Mouse (Mus musculus) liver, embryonic 14 days (tissue): ENCODE data around the gene C1ql3. TPM values are rescaled to one million over a fixed set of nuclear protein-coding genes. Genes with fewer than 3 reads are reported as not detected.

Experiments used
- polyA plus RNA-seq: library from polyadenylated mRNA; depleted of rRNA; stranded (reverse); fragments of >200 nt; gene quantifications from 2 replicates; pipeline ENCODE4 v1.2.3, GENCODE M21; 2012; rRNA removed

The C1ql3 gene
- polyA plus RNA-seq: 0.02 and 0.08 TPM in 2 replicates

DNA sequence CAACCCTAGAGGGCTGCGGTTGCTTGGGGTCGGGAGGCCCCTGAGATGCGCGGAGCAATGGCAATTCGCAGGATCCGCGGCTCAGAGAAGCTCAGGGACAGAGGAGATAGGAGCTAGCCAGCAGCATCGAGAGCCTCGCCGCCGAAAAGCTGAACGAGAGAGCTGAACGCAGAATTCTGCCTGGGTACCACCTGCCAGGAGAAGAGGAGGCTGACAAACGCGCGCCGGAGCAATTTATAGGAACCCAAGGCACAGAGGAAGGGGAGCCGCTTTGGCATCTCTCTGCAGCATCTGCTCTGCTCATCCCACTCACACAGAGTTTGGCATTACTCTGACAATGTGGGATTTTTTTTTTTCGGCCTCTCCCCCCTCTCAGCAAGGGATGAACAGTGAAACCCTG, at the start of gene C1ql3:
TSS of gene C1ql3 (minus strand) at position 335 of the 400 bp plus-strand sequence.

Other genes starting within 250 kb of the C1ql3 start
- 18.6 and 23.0 TPM in 2 replicates for gene Pter, start 87.8 kb downstream of the C1ql3 start, polyA plus RNA-seq